In the genomic region with DNA sequence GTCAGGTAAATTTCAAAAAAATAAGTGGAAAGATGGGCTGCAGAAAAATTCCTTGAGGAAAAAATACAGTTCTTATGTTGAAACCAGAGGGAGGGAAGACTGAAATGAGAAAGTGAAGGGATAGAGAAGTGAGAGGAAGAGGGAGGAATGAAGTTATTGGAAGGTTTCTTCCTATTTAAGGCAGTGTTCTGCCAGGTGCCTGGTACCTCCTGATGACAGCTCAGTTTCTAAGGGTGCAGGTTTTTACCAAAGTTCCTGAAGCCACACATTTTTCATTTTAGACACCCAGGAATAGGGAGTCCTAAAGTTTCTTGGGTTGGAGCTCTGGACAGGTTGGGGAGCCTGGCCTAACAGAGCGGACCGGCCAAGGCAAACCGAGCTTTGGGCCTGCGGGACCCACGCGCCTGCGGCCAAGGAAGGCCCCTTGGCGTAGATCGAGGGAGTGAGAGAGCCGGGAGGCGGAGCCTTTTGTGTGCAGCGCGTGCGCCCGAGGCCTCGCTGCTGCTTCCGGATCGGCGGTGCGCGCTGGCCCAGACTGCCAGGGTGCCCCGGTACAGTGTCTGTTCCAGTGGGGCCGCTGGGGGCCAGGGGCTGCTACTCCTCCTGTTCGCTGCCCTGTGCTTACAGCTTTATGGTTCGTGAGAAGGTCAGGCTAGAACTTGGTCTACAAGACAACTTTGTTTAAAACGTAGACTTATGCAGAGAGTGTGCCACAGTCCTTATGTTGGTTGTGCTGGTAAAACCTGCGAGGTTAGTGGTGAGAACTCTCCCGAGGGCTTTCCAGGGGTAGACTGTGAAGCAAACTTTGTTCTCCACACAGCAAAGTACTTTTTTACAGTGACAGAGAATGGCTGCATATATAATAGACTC, we compare ENCODE assay signal across 8 mouse cellular contexts. TPM values are rescaled to one million over a fixed set of nuclear protein-coding genes. Genes with fewer than 3 reads are reported as not detected.
DNase-seq lines count a peak whose midpoint lies in the region; TF ChIP-seq lines count a peak whose summit lies in the region.

No protein-coding gene starts in this region.

- peak overlapping the region; percentile 64 for H3K4me3 ChIP-seq in bone marrow, adult 2 months (replicated peaks; ENCODE audit: control insufficient read depth, low read depth, low read length)
- peak overlapping the region; percentile 56 for H3K4me3 ChIP-seq in forebrain, embryonic 10.5 days
- peak overlapping the region; percentile 95 for H3K4me3 ChIP-seq in megakaryocyte, embryonic 14.5 days (replicated peaks)

- WGBS in bone marrow, adult 2 months = 1% methylated on average over 28 of the region's 28 CpGs
- WGBS in forebrain, embryonic 10.5 days = 3% methylated on average over 28 of the region's 28 CpGs

- no peak for TF ChIP-seq CTCF in bone marrow, adult 2 months (IDR thresholded peaks at IDR 0.05; ENCODE audit: control insufficient read depth, insufficient read depth, low read length)

- no peaks in the 10 kb centered on the region for H3K27me3 ChIP-seq in forebrain, embryonic 10.5 days (ENCODE audit: poor library complexity, severe bottlenecking)
- H3K27me3 ChIP-seq in megakaryocyte, embryonic 14.5 days (replicated peaks) = no peaks in the 10 kb centered on the region

- TF ChIP-seq POLR2A in bone marrow, adult 2 months (IDR thresholded peaks at IDR 0.05; ENCODE audit: borderline replicate concordance, control insufficient read depth, low read depth, low read length) = peak; percentile 13; the same call in 1 of the 2 replicates

- H3K36me3 ChIP-seq in forebrain, embryonic 10.5 days (replicated peaks) = peaks cover 4% of the 10 kb centered on the region
- no peaks in the 10 kb centered on the region for H3K36me3 ChIP-seq in megakaryocyte, embryonic 14.5 days (replicated peaks; ENCODE audit: low read length)

- intact Hi-C loops in heart, postnatal 14 days (cut with DNase I) = no loop called here

- no peaks in the 10 kb centered on the region for H3K9me3 ChIP-seq in forebrain, embryonic 10.5 days
- H3K9me3 ChIP-seq in megakaryocyte, embryonic 14.5 days = no peaks in the 10 kb centered on the region

- peak overlapping the region; percentile 14; the same call in 1 of the 2 replicates for H3K27ac ChIP-seq in bone marrow, adult 2 months (ENCODE audit: control insufficient read depth, insufficient read depth, low read depth, low read length, poor library complexity)
- H3K27ac ChIP-seq in forebrain, embryonic 10.5 days = peak overlapping the region; percentile 85

- H3K4me1 ChIP-seq in bone marrow, adult 2 months (ENCODE audit: control insufficient read depth, insufficient read depth, low read length) = no peaks in the 10 kb centered on the region; the same call in none of the 2 replicates
- H3K4me1 ChIP-seq in forebrain, embryonic 10.5 days = peaks cover 21% of the 10 kb centered on the region
- H3K4me1 ChIP-seq in megakaryocyte, embryonic 14.5 days = peaks cover 67% of the 10 kb centered on the region

- peak; percentile 78 for DNase-seq in ES-CJ7 (ENCODE audit: low read depth, low spot score)
- DNase-seq in forebrain, embryonic 10.5 days (ENCODE audit: extremely low spot score, low spot score) = peak; percentile 72
- peak; percentile 82 to 86 for DNase-seq in heart, postnatal 14 days
- peak; percentile 25 to 46 for DNase-seq in layer of hippocampus, postnatal 25 days (ENCODE audit: extremely low spot score in 1 of 2, low spot score in 1 of 2)
- peak; percentile 56 for DNase-seq in right cerebral cortex, postnatal 25 days
- DNase-seq in urinary bladder, postnatal 4 days (ENCODE audit: low spot score in 2 of 2) = peak; percentile 63 to 75

RNA-seq across cellular contexts. Expression of a gene that starts 19.5 kb away (rescaled TPM):
- 21.4 and 30.6 TPM in 2 replicates for polyA plus RNA-seq in bone marrow, adult 2 months (2011; ENCODE audit: insufficient read depth, insufficient read length, low replicate concordance, missing spikeins)
- polyA plus RNA-seq in forebrain, embryonic 10.5 days (2016; fragmentation: Nextera tagmentation; extraction: Ambion mirVana) = 44.7 and 45.2 TPM in 2 replicates
- 10 to 100 TPM; 46.5 to 48.6 TPM for total RNA-seq in heart, postnatal 14 days (2021)
- 100 to 1,000 TPM; 132 to 139 TPM for total RNA-seq in layer of hippocampus, postnatal 25 days (2021)
- polyA plus RNA-seq in megakaryocyte, embryonic 14.5 days (2012; ENCODE audit: insufficient read depth, low replicate concordance) = 0.32 and 0.62 TPM in 2 replicates

Comparison
In these comparisons a context has a peak if more than half of its experiments do, and no peak if none do; other contexts are left out.
1. Peak in every context shown above with its lines: DNase-seq, H3K4me3 ChIP-seq and H3K27ac ChIP-seq.
2. RNA of a gene that starts 19.5 kb away (polyA plus RNA-seq): 44.7 to 45.2 TPM in forebrain, embryonic 10.5 days and 21.4 to 30.6 TPM in bone marrow, adult 2 months; 0.32 to 0.62 TPM in megakaryocyte, embryonic 14.5 days; every median in the first group is over 10 times any median in the second.